Comparison of ENCODE assay signal across 16 mouse cellular contexts in the genomic region with DNA sequence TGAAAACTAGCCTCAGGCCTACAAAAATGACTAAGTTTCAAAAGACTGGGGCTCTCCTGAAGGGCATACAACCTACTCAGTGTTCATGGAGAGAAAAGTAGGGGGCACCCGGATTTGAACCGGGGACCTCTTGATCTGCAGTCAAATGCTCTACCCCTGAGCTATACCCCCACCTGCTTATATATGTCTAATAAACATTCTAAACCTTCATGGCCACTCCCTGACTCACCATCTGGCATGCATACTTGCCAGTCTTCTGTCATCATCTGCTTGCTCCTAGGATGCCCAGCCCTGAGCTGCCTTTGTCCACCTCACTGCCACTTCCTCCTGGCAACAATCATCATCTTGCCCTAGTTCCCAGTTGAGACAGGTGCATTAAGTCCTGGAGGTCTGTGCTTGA.
"Had no signal": no experiment of that assay in that cellular context is flagged by ENCODE, and none has a peak within 500 bp of the region (broad histone marks: within the 10 kb centered on the region; RNA-seq: fewer than 3 reads in every experiment).

No protein-coding gene starts in this region.

- DNase-seq: lung, adult 18-20 months; lung, embryonic 14.5 days; lung, postnatal 14 days; lung, postnatal 36 days; right cerebral cortex, postnatal 14 days; thymus, adult 2 months; thymus, postnatal 25 days; thymus, postnatal 4 days had no signal

- H3K36me3 ChIP-seq: midbrain, embryonic 13.5 days; midbrain, embryonic 15.5 days; neural tube, embryonic 12.5 days; stomach, embryonic 15.5 days had no signal

- H3K4me3 ChIP-seq: megakaryocyte, embryonic 14.5 days; midbrain, embryonic 13.5 days; midbrain, embryonic 15.5 days; neural tube, embryonic 12.5 days; stomach, embryonic 15.5 days had no signal

- H3K27ac ChIP-seq: macrophage; midbrain, embryonic 13.5 days; midbrain, embryonic 15.5 days; neural tube, embryonic 12.5 days; stomach, embryonic 15.5 days; stomach, postnatal 0 days had no signal

- ATAC-seq: midbrain, embryonic 13.5 days; midbrain, embryonic 15.5 days had no signal

- H3K9ac ChIP-seq: lung, embryonic 14.5 days; midbrain, embryonic 13.5 days; midbrain, embryonic 15.5 days; neural tube, embryonic 12.5 days; stomach, embryonic 15.5 days had no signal

- H3K9me3 ChIP-seq: midbrain, embryonic 13.5 days; neural tube, embryonic 12.5 days; stomach, embryonic 15.5 days had no signal

- H3K4me1 ChIP-seq: megakaryocyte, embryonic 14.5 days; midbrain, embryonic 13.5 days; midbrain, embryonic 15.5 days; neural tube, embryonic 12.5 days; stomach, embryonic 15.5 days had no signal

- H3K27me3 ChIP-seq: midbrain, embryonic 13.5 days; midbrain, embryonic 15.5 days; neural tube, embryonic 12.5 days; stomach, embryonic 15.5 days had no signal

- H3K4me2 ChIP-seq: lung, embryonic 14.5 days; midbrain, embryonic 11.5 days; midbrain, embryonic 13.5 days; midbrain, embryonic 15.5 days; neural tube, embryonic 12.5 days; stomach, embryonic 15.5 days had no signal
